Mouse (Mus musculus) ES-E14 (cell line): ENCODE data around the gene Abraxas2.

ENCODE experiments used
- CHD2 ChIP-seq: IDR thresholded peaks from 2 replicates; pipeline ENCODE4 v1.6.1; 2014; ENCODE audit warnings: mild to moderate bottlenecking, low read depth, low read length, inconsistent platforms
- MAFK ChIP-seq: IDR thresholded peaks from 2 replicates; pipeline ENCODE4 v1.6.1; 2014; ENCODE audit warnings: mild to moderate bottlenecking, low read depth, low read length, inconsistent platforms; ENCODE audit not compliant: insufficient read depth
- ZC3H11A ChIP-seq: IDR thresholded peaks from 2 replicates; pipeline ENCODE4 v1.6.1; 2012; ENCODE audit warnings: low read depth, mild to moderate bottlenecking, inconsistent platforms, low read length, borderline replicate concordance
- ZNF384 ChIP-seq: IDR thresholded peaks from 2 replicates; pipeline ENCODE4 v1.6.1; 2012; ENCODE audit warnings: low read depth, low read length, inconsistent platforms

- TF ChIP-seq ZNF384, result no peak
- no peak for TF ChIP-seq MAFK
- TF ChIP-seq CHD2, result no peak
- no peak for TF ChIP-seq ZC3H11A
Measured at GRCm38 (mm10) chr7:132816528-132816927, 42.5 kb upstream of the Abraxas2 start.
